Mouse (Mus musculus) limb, embryonic 11.5 days (tissue): ENCODE measurements around the gene Vmn1r213. TPM values are rescaled to one million over a fixed set of nuclear protein-coding genes. Genes with fewer than 3 reads are reported as not detected.

Experiments
- polyA plus RNA-seq: library from polyadenylated mRNA; unstranded; fragments of >200 nt; fragmentation: Nextera tagmentation; extraction: Ambion mirVana; gene quantifications from 2 replicates; pipeline ENCODE4 v1.2.1, GENCODE M21; 2014

Gene Vmn1r213
- polyA plus RNA-seq, 1 experiment from 2014 or later: not detected

Other genes starting within 250 kb of the Vmn1r213 start
- not detected in 2 replicates for gene Vmn1r208, start 230.3 kb upstream of the Vmn1r213 start, polyA plus RNA-seq
- not detected in 2 replicates for gene Vmn1r209, start 198.0 kb upstream of the Vmn1r213 start, polyA plus RNA-seq
- gene Vmn1r210, start 176.3 kb upstream of the Vmn1r213 start, polyA plus RNA-seq: not detected in 2 replicates
- gene Vmn1r211, start 150.1 kb upstream of the Vmn1r213 start, polyA plus RNA-seq: not detected in 2 replicates
- gene Vmn1r212, start 123.5 kb upstream of the Vmn1r213 start, polyA plus RNA-seq: not detected in 2 replicates
- not detected in 2 replicates for gene Vmn1r214, start 22.8 kb downstream of the Vmn1r213 start, polyA plus RNA-seq
- not detected in 2 replicates for gene Vmn1r215, start 60.4 kb downstream of the Vmn1r213 start, polyA plus RNA-seq
- not detected in 2 replicates for gene Vmn1r217, start 110.6 kb downstream of the Vmn1r213 start, polyA plus RNA-seq
- gene Vmn1r218, start 125.5 kb downstream of the Vmn1r213 start, polyA plus RNA-seq: not detected in 2 replicates
- 0.03 and 0.04 TPM in 2 replicates for gene Vmn1r219, start 151.7 kb downstream of the Vmn1r213 start, polyA plus RNA-seq
- not detected in 2 replicates for gene Vmn1r220, start 180.3 kb downstream of the Vmn1r213 start, polyA plus RNA-seq
- gene Vmn1r221, start 206.5 kb downstream of the Vmn1r213 start, polyA plus RNA-seq: not detected in 2 replicates
- gene Vmn1r222, start 228.3 kb downstream of the Vmn1r213 start, polyA plus RNA-seq: not detected in 2 replicates
- 0.04 TPM in 1 of 2 replicates, not detected in the other for gene Vmn1r223, start 239.5 kb downstream of the Vmn1r213 start, polyA plus RNA-seq